Mouse (Mus musculus): Measurements from ENCODE around the gene Bms1. TPM values are rescaled to one million over a fixed set of nuclear protein-coding genes. Genes with fewer than 3 reads are reported as not detected.

The Bms1 gene
- polyA plus RNA-seq (2016; fragmentation: Nextera tagmentation; extraction: Ambion mirVana) = 42.5 and 43.3 TPM in 2 replicates

DNA sequence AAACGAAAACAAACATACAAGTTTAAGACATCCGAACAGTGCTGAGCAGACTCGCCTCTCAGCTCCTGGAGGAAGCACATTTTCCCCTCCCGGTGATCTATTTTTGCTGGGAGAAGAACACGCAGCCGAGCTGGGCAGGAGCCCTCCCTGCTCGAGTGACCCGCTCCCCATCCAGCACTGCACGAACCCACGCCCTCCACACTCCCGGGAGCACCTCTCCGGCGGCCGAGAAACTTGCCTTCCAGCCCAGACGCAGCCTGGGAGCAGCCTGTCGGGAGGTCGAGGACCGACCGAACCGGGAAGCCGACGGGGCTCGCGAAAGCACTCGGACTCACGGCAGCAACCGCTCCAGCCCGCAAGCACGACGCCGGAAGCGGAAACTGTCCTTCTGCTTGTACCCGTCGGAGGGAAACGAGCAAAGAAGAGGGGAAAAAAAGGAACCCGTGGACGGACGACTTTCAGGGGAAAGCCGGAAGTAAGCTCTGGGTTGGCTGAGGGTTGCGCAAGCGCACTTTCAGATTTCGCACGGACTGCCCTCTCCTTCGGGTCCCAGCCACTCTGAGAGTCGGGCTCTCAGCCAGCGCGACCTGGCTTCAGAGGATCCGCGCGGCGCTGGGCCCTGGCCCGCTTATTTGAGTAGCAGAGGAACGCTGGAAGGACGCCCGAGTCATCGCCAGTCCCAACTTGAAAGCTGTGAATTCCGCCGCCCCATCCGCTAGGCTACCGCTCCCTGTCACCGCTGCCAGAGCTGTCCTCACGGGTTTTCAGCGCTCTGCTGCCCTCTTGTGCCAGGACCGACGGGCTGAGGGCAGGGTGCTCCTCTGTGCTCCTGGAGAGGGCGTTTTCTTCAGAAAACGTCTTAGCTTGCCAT, at the start of gene Bms1:
TSS of gene Bms1 (minus strand) at position 425 of the 871 bp plus-strand sequence.
- under 1% methylated on average over 67 of the region's 67 CpGs for WGBS
- peak within 1 kb of the TSS; percentile 94 for H3K4me3 ChIP-seq
- peak within 1 kb of the TSS; percentile 88 for H3K9ac ChIP-seq (replicated peaks)
- H3K4me2 ChIP-seq (replicated peaks) = peak within 1 kb of the TSS; percentile 59
- peaks cover 29% of the 10 kb centered on the region for H3K36me3 ChIP-seq
- H3K27me3 ChIP-seq = no peaks in the 10 kb centered on the region; the same call in none of the 2 replicates
- H3K9me3 ChIP-seq = no peaks in the 10 kb centered on the region
- ATAC-seq (ENCODE audit: low FRiP score, low read depth) = peak; percentile 97
- peaks cover 12% of the 10 kb centered on the region for H3K4me1 ChIP-seq
- H3K27ac ChIP-seq (replicated peaks) = peak within 1 kb of the TSS; percentile 84

DNA sequence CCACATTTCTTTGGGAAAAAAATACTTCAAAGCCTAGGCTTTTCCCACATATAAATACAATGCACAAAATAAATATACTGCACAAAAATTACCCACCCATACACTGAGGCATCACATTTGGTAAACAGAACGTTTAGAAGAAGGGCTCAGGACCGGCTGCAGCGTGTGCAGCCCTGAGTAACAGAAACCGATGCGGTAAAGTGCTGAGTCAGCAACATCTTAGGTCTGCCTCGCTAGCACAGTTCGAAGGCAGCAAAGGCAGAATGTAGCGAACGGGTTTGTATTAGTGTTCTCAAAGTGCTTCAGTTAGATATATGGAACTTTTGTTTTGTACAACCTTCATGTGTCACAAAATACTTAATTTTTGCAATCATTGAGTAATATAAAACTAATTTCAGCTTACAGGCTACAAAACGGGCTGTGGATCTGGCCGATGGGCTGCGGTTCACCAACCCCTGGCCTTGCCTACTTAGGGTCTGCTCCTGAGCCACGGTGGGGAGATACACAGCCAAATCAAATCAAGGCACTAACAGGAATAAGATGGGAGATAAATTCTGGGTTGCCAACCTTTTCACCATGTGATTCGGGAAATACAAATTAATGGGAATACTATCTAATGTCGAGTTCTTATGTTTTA, 42.9 kb upstream of the Bms1 start:
- Histone ChIP-seq H3K27me3 (peaks cover 4% of the 10 kb centered on the region; the same call in 1 of the 2 replicates), H3K4me3 (no peak overlapping the region), H3K9ac (replicated peaks) (no peak overlapping the region), H3K36me3 (peaks cover 22% of the 10 kb centered on the region), H3K9me3 (no peaks in the 10 kb centered on the region), H3K4me2 (replicated peaks) (no peak overlapping the region), H3K4me1 (peaks cover 5% of the 10 kb centered on the region; the same call in 1 of the 2 replicates), H3K27ac (replicated peaks) (no peak overlapping the region)
- no peak for ATAC-seq (ENCODE audit: low FRiP score, low read depth)
- WGBS = 83% methylated on average over 15 of the region's 15 CpGs

DNA sequence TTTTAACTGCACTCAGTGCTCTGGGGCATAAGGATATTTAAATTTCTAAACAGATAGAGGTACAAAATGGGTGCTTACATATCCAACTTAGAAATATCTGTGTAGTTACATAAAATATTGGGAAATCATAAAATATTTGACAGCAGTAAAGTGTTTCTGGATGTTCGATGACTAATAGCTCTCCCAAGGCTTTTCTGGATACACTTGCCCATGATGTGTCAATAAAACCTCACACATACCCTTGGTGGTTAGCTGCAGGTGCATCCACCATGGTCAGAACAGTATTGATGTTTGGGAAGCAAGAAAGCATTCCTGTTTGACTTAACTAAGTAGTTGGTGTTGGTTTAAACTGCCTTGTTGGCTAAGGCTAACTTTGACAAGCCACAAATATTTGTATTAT, 38.5 kb upstream of the Bms1 start:
- ATAC-seq (ENCODE audit: low FRiP score, low read depth) = no peak
- H3K9ac ChIP-seq (replicated peaks) = no peak overlapping the region
- H3K4me1 ChIP-seq = peaks cover 14% of the 10 kb centered on the region
- H3K4me3 ChIP-seq = no peak overlapping the region
- WGBS = 97% methylated on average over 1 of the region's 1 CpGs
- H3K27ac ChIP-seq (replicated peaks) = no peak overlapping the region
- no peaks in the 10 kb centered on the region for H3K27me3 ChIP-seq
- no peak overlapping the region for H3K4me2 ChIP-seq (replicated peaks)
- no peaks in the 10 kb centered on the region for H3K36me3 ChIP-seq
- H3K9me3 ChIP-seq = no peaks in the 10 kb centered on the region

DNA sequence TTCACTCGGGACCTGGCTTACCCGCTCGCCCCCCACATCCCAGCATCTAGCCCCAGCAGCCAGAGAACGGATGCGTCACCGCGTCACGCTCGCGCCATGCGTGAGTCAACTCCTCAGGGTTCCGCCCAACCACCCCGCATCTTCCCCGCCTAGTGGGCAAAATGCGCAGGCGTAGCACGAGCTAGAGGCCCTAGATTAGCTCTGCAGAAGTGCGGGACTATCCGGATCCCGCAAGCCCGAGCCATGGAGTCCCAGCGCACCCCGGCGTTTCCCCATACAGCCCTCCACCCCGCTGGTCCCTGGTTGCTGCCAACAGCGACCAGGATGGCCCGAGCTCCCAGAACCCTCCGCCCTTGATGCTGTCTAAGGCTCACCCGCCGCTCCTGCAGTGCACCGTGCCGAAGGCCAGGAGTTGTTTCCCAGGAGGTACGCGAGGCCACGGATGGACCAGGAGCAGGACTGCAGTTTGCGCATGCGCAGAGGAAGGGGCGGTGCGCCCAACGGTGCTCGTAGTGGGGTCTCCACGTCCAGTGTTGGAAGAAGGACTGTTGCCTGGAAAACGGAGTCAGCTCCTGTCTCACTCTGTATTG, 35.9 kb upstream of the Bms1 start, which contains the start of gene Zfp248:
TSS of gene Zfp248 (minus strand) at position 487 of the 590 bp plus-strand sequence.
- H3K9ac ChIP-seq (replicated peaks) = peak within 1 kb of the TSS; percentile 77
- H3K4me2 ChIP-seq (replicated peaks) = peak within 1 kb of the TSS; percentile 67
- H3K27ac ChIP-seq (replicated peaks) = peak within 1 kb of the TSS; percentile 93
- no peaks in the 10 kb centered on the region; the same call in 1 of the 2 replicates for H3K36me3 ChIP-seq
- H3K4me3 ChIP-seq = peak within 1 kb of the TSS; percentile 59
- ATAC-seq (ENCODE audit: low FRiP score, low read depth) = peak; percentile 97
- no peaks in the 10 kb centered on the region for H3K9me3 ChIP-seq
- no peaks in the 10 kb centered on the region for H3K27me3 ChIP-seq
- WGBS = under 1% methylated on average over 43 of the region's 43 CpGs
- H3K4me1 ChIP-seq = peaks cover 14% of the 10 kb centered on the region

DNA sequence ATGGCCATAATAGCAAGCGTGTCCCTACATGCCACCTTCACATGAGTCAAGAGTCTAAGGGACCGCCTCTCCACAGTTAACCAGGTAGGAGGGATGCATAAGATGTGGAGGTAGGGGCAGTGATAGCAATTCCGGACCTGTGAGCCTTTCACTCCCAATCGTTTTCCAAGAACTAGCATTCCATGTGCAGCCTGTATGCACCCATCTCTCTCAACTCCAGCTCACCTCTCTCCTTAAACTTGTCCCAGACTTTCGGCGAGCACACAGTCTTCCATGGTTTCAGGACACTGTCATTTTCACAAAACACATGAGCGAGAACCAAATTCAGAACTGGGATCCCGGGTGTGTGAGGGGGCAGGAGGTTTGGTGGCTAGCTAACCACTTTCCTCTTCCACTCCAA, 35.2 kb upstream of the Bms1 start:
- Histone ChIP-seq H3K4me2 (replicated peaks) (peak overlapping the region; percentile 67), H3K4me3 (peak overlapping the region; percentile 59), H3K4me1 (peaks cover 14% of the 10 kb centered on the region), H3K9me3 (no peaks in the 10 kb centered on the region), H3K9ac (replicated peaks) (peak overlapping the region; percentile 77), H3K36me3 (no peaks in the 10 kb centered on the region; the same call in 1 of the 2 replicates), H3K27ac (replicated peaks) (peak overlapping the region; percentile 93; the same call in 1 of the 2 replicates), H3K27me3 (no peaks in the 10 kb centered on the region)
- no peak for ATAC-seq (ENCODE audit: low FRiP score, low read depth)
- WGBS = 57% methylated on average over 8 of the region's 8 CpGs

DNA sequence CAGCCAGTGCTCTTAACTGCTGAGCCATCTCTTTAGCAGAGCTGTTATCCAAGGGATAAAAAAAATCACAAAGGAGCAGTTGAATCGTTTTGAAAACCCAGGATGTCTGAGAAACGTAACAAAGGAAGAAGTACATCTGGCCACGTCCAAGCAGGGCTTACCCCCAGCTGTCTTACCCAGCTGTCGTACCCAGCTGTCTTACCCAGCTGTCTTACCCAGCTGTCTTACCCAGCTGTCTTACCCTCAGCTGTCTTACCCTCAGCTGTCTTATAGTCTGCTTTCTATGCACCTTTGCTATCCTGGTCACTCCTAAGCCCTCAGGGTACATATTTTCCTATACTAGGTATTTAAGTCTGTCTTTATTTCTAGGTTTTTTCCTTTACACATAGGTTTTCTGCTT, 12.2 kb upstream of the Bms1 start:
- Histone ChIP-seq H3K9me3 (0 out of 2 replicates have a peak, but pooled peaks cover 13% of the 10 kb centered on the region), H3K36me3 (peaks cover 51% of the 10 kb centered on the region), H3K9ac (replicated peaks) (no peak overlapping the region), H3K27me3 (no peaks in the 10 kb centered on the region), H3K27ac (replicated peaks) (no peak overlapping the region), H3K4me1 (no peaks in the 10 kb centered on the region), H3K4me2 (replicated peaks) (no peak overlapping the region), H3K4me3 (no peak overlapping the region)
- no peak for ATAC-seq (ENCODE audit: low FRiP score, low read depth)
- 86% methylated on average over 4 of the region's 4 CpGs for WGBS

DNA sequence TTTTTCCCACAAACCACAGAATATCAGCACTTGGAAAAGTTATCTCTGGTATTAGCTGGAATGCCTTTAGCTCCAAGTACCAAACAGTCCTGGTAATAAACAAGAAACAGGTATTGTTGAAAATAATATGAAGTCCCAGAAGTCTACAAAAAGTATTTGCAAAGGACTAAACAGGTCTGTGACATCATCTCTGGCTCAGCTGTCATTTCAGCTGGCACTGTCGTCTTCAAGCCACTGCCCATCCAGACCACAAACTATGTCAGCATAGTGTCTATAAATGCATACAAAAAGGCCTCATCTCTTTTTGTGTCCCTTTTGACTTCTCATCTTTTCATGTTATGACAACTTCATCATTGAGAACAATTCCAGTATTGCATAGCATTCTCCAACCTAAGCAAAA, 7.4 kb upstream of the Bms1 start:
- Histone ChIP-seq H3K36me3 (peaks cover 43% of the 10 kb centered on the region), H3K4me1 (no peaks in the 10 kb centered on the region), H3K27ac (replicated peaks) (no peak overlapping the region), H3K4me3 (no peak overlapping the region), H3K9me3 (0 out of 2 replicates have a peak, but pooled peaks cover 13% of the 10 kb centered on the region), H3K27me3 (no peaks in the 10 kb centered on the region; the same call in none of the 2 replicates), H3K9ac (replicated peaks) (no peak overlapping the region), H3K4me2 (replicated peaks) (no peak overlapping the region)
- WGBS = 96% methylated on average over 1 of the region's 1 CpGs
- no peak for ATAC-seq (ENCODE audit: low FRiP score, low read depth)

DNA sequence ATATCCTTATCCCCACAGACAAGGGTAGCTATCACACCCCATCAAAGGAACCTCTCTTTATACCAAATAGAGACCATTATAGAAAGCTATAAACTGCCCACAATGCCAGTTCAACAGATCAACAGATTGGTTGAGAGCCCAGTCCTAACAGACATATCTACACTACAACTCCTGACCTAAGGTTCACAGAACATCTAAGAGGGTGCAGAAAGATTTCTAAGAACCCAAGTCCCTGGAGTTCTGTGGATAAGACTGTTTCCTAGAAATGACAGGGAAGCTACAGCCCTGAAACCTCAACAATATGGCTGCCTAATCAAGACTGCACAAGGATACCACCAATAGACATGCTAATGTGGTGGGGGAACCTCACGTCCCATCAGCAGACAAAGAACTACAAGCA, 8.8 kb downstream of the Bms1 start:
- 79% methylated on average over 1 of the region's 1 CpGs for WGBS
- H3K4me2 ChIP-seq (replicated peaks) = no peak overlapping the region
- no peaks in the 10 kb centered on the region for H3K4me1 ChIP-seq
- no peak for ATAC-seq (ENCODE audit: low FRiP score, low read depth)
- no peak overlapping the region for H3K27ac ChIP-seq (replicated peaks)
- no peaks in the 10 kb centered on the region for H3K9me3 ChIP-seq
- no peaks in the 10 kb centered on the region for H3K27me3 ChIP-seq
- peaks cover 82% of the 10 kb centered on the region for H3K36me3 ChIP-seq
- no peak overlapping the region for H3K9ac ChIP-seq (replicated peaks)
- no peak overlapping the region for H3K4me3 ChIP-seq

DNA sequence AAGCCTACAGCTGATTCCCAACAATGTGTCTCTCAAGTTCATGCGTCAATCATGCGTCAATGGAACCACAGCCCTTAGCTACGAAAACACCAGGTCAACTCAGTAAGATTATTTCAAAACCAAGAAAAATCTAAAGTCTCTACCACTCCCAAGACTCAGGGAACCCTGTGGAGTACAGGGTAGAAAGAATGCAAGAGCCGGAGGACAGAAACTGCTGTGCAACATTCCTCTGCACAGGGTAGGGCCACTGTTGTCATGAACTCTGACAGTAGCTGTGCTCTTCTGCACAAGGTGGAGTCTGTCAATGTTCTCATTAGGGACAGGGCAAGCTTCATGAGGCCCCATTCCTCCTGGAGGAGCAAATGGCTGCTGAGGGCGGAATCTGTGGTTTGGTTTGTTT, 10.8 kb downstream of the Bms1 start:
- 95% methylated on average over 5 of the region's 5 CpGs for WGBS
- Histone ChIP-seq H3K27me3 (no peaks in the 10 kb centered on the region), H3K4me2 (replicated peaks) (no peak overlapping the region), H3K4me1 (no peaks in the 10 kb centered on the region), H3K36me3 (peaks cover 85% of the 10 kb centered on the region), H3K27ac (replicated peaks) (no peak overlapping the region), H3K9ac (replicated peaks) (no peak overlapping the region), H3K4me3 (no peak overlapping the region), H3K9me3 (no peaks in the 10 kb centered on the region)
- no peak for ATAC-seq (ENCODE audit: low FRiP score, low read depth)

DNA sequence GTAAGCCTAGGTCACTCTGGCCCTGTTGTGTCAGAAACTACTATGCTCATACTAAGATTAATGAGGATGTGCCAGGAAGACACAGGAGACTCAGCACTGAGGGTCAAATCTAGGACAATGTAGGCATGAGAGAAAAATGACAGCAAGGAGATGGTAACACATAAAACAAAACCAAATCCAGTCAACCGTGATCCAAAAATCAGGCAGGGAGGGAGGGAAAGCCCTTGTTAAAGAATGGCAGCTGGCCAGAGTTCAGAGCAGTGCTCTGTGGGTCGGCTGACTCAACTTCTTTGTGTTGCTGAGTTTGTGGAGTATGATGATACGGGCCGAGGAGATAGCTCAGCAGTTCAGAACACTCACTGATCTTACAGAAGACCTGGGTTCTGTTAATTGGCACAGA, 12.9 kb downstream of the Bms1 start:
- H3K36me3 ChIP-seq = peaks cover 77% of the 10 kb centered on the region
- H3K27me3 ChIP-seq = no peaks in the 10 kb centered on the region
- 91% methylated on average over 4 of the region's 4 CpGs for WGBS
- no peak for ATAC-seq (ENCODE audit: low FRiP score, low read depth)
- H3K27ac ChIP-seq (replicated peaks) = no peak overlapping the region
- no peak overlapping the region for H3K9ac ChIP-seq (replicated peaks)
- no peak overlapping the region for H3K4me2 ChIP-seq (replicated peaks)
- no peaks in the 10 kb centered on the region for H3K4me1 ChIP-seq
- no peaks in the 10 kb centered on the region for H3K9me3 ChIP-seq
- H3K4me3 ChIP-seq = no peak overlapping the region

DNA sequence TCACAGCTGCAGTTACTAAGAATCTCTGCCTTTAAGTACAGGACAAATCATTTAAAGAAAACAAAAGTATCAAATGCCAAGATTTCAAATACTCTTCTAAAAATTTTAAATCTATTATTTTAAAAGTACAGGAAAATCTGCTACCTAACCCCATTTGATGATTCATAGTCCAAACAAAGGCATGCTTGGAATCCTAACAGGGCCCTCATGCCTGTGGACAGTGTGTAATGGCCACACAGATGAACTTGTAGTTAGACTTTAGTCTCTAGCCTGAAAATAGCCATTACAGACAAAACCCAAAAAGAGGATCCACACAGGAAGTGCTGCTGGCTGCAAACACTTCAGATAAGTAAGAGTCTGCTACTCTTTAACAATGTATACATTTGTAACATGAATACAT, 28.5 kb downstream of the Bms1 start:
- no peak for ATAC-seq (ENCODE audit: low FRiP score, low read depth)
- no peaks in the 10 kb centered on the region for H3K4me1 ChIP-seq
- H3K27ac ChIP-seq (replicated peaks) = no peak overlapping the region
- H3K9me3 ChIP-seq = no peaks in the 10 kb centered on the region
- H3K27me3 ChIP-seq = no peaks in the 10 kb centered on the region
- H3K36me3 ChIP-seq = peaks cover 75% of the 10 kb centered on the region
- H3K4me2 ChIP-seq (replicated peaks) = no peak overlapping the region
- H3K4me3 ChIP-seq = no peak overlapping the region
- H3K9ac ChIP-seq (replicated peaks) = no peak overlapping the region

DNA sequence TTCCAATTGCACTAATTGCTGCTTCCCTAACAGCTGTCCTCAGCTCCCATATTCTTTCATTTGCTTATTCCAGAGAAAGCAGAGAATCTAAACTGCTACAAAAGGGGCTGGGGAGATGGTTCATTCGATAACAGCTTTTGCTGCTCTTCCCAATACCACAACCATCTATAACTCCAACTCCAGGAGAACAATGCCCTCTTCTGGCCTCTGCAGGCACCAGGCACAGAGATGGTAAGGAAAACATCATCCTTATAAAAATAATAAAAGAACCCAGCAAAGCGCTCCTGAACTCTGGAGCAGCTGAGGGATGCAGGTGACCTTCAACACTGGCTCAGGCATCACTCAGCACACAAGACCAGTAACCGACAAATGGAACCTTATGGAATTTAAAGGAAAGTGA, 33.3 kb downstream of the Bms1 start:
- H3K36me3 ChIP-seq = peaks cover 62% of the 10 kb centered on the region
- WGBS = 94% methylated on average over 3 of the region's 3 CpGs
- H3K27me3 ChIP-seq = no peaks in the 10 kb centered on the region

More for the DNA sequence above, 33.3 kb downstream of the Bms1 start:
- Histone ChIP-seq H3K4me3 (no peak overlapping the region), H3K4me2 (replicated peaks) (no peak overlapping the region), H3K27ac (replicated peaks) (no peak overlapping the region), H3K9ac (replicated peaks) (no peak overlapping the region), H3K4me1 (no peaks in the 10 kb centered on the region), H3K9me3 (no peaks in the 10 kb centered on the region)
- no peak for ATAC-seq (ENCODE audit: low FRiP score, low read depth)
